Mouse (Mus musculus) midbrain, embryonic 12.5 days (tissue): ENCODE measurements around the gene Mbl1. TPM values are rescaled to one million over a fixed set of nuclear protein-coding genes. Genes with fewer than 3 reads are reported as not detected.

Source experiments
- polyA plus RNA-seq: library from polyadenylated mRNA; unstranded; fragments of >200 nt; fragmentation: Nextera tagmentation; extraction: Ambion mirVana; gene quantifications from 2 replicates; pipeline ENCODE4 v1.2.1, GENCODE M21; 2016

Gene Mbl1
- polyA plus RNA-seq, 1 experiment from 2014 or later: not detected

Other genes with a start within 250 kb of the Mbl1 start
- gene Tspan14, start 184.7 kb upstream of the Mbl1 start, polyA plus RNA-seq: 87.3 and 88.5 TPM in 2 replicates
- 46.7 and 52.6 TPM in 2 replicates for gene Fam213a, start 137.7 kb upstream of the Mbl1 start, polyA plus RNA-seq
- 0.37 and 0.59 TPM in 2 replicates for gene Dydc2, start 82.2 kb upstream of the Mbl1 start, polyA plus RNA-seq
- not detected in 2 replicates for gene Dydc1, start 78.5 kb upstream of the Mbl1 start, polyA plus RNA-seq
- not detected in 2 replicates for gene Mat1a, start 46.4 kb upstream of the Mbl1 start, polyA plus RNA-seq
- not detected in 2 replicates for gene Sftpa1, start 19.7 kb upstream of the Mbl1 start, polyA plus RNA-seq
- gene Sftpd, start 33.7 kb downstream of the Mbl1 start, polyA plus RNA-seq: not detected in 2 replicates
- not detected in 2 replicates for gene Gm2832, start 127.3 kb downstream of the Mbl1 start, polyA plus RNA-seq
- not detected in 2 replicates for gene Gm5798, start 197.2 kb downstream of the Mbl1 start, polyA plus RNA-seq
- gene Gm7945, start 234.9 kb downstream of the Mbl1 start, polyA plus RNA-seq: not detected in 2 replicates